Comparison of ENCODE assay signal across 8 mouse cellular contexts in genomic region chr7:24081634-24082431, GRCm38 (mm10). TPM values are rescaled to one million over a fixed set of nuclear protein-coding genes. Genes with fewer than 3 reads are reported as not detected.
A peak's percentile ranks its signal among the peaks of the same experiment; 100 is the strongest.
DNase-seq lines count a peak whose midpoint lies in the region; ATAC-seq lines count a peak whose summit lies in the region.

Gene Zfp180, plus strand, starts transcription at chr7:24081924.

- peak within 1 kb of the TSS; percentile 76 for H3K9ac ChIP-seq in forebrain, embryonic 14.5 days (ENCODE audit: low read length)
- peak within 1 kb of the TSS; percentile 83 for H3K9ac ChIP-seq in neural tube, embryonic 15.5 days (replicated peaks)

- peak within 1 kb of the TSS; percentile 73; the same call in 1 of the 2 replicates for H3K27ac ChIP-seq in forebrain, embryonic 14.5 days (ENCODE audit: low read depth, low read length)
- peak within 1 kb of the TSS; percentile 87 for H3K27ac ChIP-seq in neural tube, embryonic 15.5 days (replicated peaks)

- H3K27me3 ChIP-seq in forebrain, embryonic 14.5 days (replicated peaks; ENCODE audit: control insufficient read depth, insufficient read depth, low read length), result no peaks in the 10 kb centered on the region
- H3K27me3 ChIP-seq in neural tube, embryonic 15.5 days (replicated peaks), result no peaks in the 10 kb centered on the region

- intact Hi-C loops in heart, postnatal 14 days (cut with DNase I), result loop anchor here (2.0 to 5.0 kb wide), 2 partner anchors 31 to 50 kb away; partner anchors contain the start of genes Zfp112 and Zfp235

- peak within 1 kb of the TSS; percentile 78 for H3K4me2 ChIP-seq in forebrain, embryonic 14.5 days (ENCODE audit: low read length)
- peak within 1 kb of the TSS; percentile 89 for H3K4me2 ChIP-seq in neural tube, embryonic 15.5 days

- peak; percentile 98 for ATAC-seq in forebrain, embryonic 14.5 days
- peak; percentile 97 for ATAC-seq in neural tube, embryonic 15.5 days (ENCODE audit: low FRiP score)

- 21% methylated on average over 44 of the region's 44 CpGs for WGBS in forebrain, embryonic 14.5 days
- 17% methylated on average over 44 of the region's 44 CpGs for WGBS in neural tube, embryonic 15.5 days

- H3K4me3 ChIP-seq in forebrain, embryonic 14.5 days (ENCODE audit: low read depth, low read length), result peak within 1 kb of the TSS; percentile 53
- peak within 1 kb of the TSS; percentile 95 for H3K4me3 ChIP-seq in neural tube, embryonic 15.5 days (replicated peaks)

- H3K4me1 ChIP-seq in forebrain, embryonic 14.5 days (ENCODE audit: control insufficient read depth, insufficient read depth, low read length), result peaks cover 10% of the 10 kb centered on the region
- H3K4me1 ChIP-seq in neural tube, embryonic 15.5 days, result peaks cover 27% of the 10 kb centered on the region

- H3K36me3 ChIP-seq in forebrain, embryonic 14.5 days (ENCODE audit: control insufficient read depth, insufficient read depth, low read length), result peaks cover 13% of the 10 kb centered on the region
- H3K36me3 ChIP-seq in neural tube, embryonic 15.5 days, result peaks cover 15% of the 10 kb centered on the region

- DNase-seq in ES-CJ7 (ENCODE audit: low read depth, low spot score), result peak; percentile 98
- peak; percentile 94 for DNase-seq in cerebellum, adult 11 months
- DNase-seq in forebrain, embryonic 14.5 days (ENCODE audit: low spot score), result peak; percentile 100
- DNase-seq in heart, postnatal 14 days, result peak; percentile 93 to 96
- DNase-seq in layer of hippocampus, adult 11-12 months (ENCODE audit: low spot score), result peak; percentile 97
- peak; percentile 97 to 98 for DNase-seq in lung, adult 18-20 months
- DNase-seq in testis, postnatal 14 days (ENCODE audit: low spot score), result peak; percentile 95

- peaks cover 2% of the 10 kb centered on the region; the same call in 1 of the 2 replicates for H3K9me3 ChIP-seq in forebrain, embryonic 14.5 days (replicated peaks; ENCODE audit: control insufficient read depth, low read length)
- H3K9me3 ChIP-seq in neural tube, embryonic 15.5 days (replicated peaks), result peaks cover 7% of the 10 kb centered on the region; the same call in 1 of the 2 replicates

RNA-seq across cellular contexts. Expression of gene Zfp180, which starts in this region (rescaled TPM):
- 31.3 and 40.8 TPM in 2 replicates for polyA plus RNA-seq in forebrain, embryonic 14.5 days (2014; fragmentation: Nextera tagmentation; extraction: Ambion mirVana)
- 10 to 100 TPM; 10.4 to 11.0 TPM for total RNA-seq in heart, postnatal 14 days (2021)
- 31.6 and 33.4 TPM in 2 replicates for polyA plus RNA-seq in neural tube, embryonic 15.5 days (2015; fragmentation: Nextera tagmentation; extraction: Ambion mirVana)

Comparison
In these comparisons a context has a peak if more than half of its experiments do, and no peak if none do; other contexts are left out.
1. Peak in every context shown above with its lines: DNase-seq, ATAC-seq, H3K4me3 ChIP-seq and H3K27ac ChIP-seq.